Mouse (Mus musculus): Measurements from ENCODE around the gene Nckap5.
A peak's percentile ranks its signal among the peaks of the same experiment; 100 is the strongest.
"Not testable (repeated sequence)": the region's sequence is repeated elsewhere in the genome, so short reads cannot be mapped to it uniquely, and the experiment has no call there.

The Nckap5 gene

GRCm38 (mm10) chr1:126183751-126184150 lies 646.8 kb downstream of the Nckap5 start:
- no peak for DNase-seq (ENCODE audit: low spot score in 2 of 2)

DNA sequence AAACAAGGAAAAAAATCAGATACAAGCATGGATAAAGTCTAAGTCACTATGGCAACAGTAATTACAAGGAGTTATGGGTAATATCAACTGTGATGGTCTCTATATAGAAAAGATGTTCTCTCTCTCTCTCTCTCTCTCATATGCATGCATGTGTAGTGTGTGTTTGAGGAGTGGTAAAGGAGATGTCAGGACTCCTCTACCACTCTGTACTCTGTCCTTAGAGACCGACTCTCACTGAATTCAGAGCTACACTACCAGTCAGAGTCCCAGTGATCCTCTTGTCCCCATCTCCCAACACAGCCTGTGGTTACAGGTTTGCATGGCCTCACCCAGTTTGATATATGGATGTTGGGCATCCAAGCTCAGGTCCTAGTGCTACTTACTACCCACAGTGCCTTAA lies 662.0 kb downstream of the Nckap5 start:
- no peak for DNase-seq (ENCODE audit: low spot score in 2 of 2)

DNA sequence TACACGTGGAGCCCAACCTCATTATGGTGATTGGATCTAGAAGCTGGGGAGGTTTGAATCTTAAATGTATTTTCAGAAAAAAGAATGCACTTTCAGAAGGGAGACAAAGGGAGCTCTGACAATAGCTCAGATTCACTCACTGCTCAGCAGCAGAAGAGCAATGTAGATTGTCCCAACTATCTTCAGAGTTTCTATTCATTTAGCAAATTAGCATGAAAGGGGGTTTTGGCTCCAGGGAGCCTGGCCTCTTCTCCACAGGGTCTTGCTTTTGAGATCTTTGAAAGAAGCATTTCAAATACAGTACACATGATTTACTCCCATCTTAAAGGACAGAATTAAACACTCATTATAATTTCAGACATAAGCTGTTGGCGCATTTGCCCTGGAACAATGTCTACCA lies 662.5 kb downstream of the Nckap5 start:
- DNase-seq (ENCODE audit: low spot score in 2 of 2), result no peak

DNA sequence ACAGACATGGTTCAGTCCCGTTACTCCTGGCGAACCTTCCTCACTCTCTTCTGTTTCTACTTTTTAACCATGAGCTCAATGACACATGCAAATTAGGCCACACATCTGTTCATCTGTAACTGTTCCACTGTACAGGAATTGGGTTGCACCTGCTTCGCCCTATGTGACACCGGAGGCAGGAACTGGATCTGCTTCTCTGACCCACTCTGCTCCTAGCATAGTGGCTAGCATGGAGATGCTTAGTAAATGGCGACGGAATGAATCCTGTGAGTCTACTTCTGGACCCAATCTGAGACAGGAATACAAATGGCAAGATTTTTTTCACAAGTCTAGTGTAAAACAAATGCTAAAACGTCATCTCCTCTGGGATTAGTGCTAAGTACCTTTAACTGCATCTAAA lies 663.1 kb downstream of the Nckap5 start:
- DNase-seq (ENCODE audit: low spot score in 2 of 2), result no peak

- DNase-seq (ENCODE audit: low spot score in 2 of 2), result no peak
Observed at GRCm38 (mm10) chr1:126159287-126159686, 671.3 kb downstream of the Nckap5 start.

DNA sequence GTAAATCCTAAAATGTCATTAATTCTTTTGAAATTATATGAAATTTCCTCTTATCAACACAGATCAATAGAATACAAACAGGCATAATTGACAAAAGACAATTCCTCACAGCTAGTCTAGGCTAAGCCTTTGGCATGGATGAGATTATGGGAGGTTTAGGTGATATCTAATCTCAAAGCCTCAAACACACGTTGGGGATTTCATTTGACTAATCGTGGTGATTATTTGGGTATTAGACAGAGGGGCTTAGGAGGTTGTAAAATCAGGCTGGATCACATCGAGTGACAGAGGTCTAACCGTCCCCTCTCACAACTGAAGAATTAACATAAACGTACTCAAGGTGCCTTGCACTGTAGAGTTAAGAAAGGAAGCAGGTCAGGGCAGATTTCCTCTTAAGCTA lies 674.8 kb downstream of the Nckap5 start:
- DNase-seq (ENCODE audit: low spot score in 2 of 2), result no peak

- peak; percentile 71 to 77 for DNase-seq (ENCODE audit: low spot score in 2 of 2)
Observed at GRCm38 (mm10) chr1:126153516-126154234, 676.9 kb downstream of the Nckap5 start.

DNA sequence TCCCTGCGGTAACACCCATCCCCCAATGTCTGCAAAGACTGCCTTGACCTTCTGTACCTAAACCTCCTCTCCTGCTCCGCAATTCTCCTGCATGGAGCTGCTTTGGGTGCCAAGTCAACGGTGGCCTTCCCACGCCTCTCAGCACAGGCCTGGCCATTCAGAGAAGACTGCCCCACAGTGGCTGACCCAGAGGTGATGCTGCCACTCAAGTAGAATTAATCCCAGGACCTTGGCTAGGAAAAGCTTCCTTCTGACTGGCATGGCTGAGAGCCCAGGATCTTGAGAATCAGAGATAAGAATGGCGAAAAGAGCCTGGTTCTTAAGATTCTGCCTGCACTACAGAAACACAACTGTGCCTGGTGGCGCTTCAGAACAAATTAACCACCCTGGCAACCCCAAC lies 678.4 kb downstream of the Nckap5 start:
- peak; percentile 13 to 18 for DNase-seq (ENCODE audit: low spot score in 2 of 2)

DNA sequence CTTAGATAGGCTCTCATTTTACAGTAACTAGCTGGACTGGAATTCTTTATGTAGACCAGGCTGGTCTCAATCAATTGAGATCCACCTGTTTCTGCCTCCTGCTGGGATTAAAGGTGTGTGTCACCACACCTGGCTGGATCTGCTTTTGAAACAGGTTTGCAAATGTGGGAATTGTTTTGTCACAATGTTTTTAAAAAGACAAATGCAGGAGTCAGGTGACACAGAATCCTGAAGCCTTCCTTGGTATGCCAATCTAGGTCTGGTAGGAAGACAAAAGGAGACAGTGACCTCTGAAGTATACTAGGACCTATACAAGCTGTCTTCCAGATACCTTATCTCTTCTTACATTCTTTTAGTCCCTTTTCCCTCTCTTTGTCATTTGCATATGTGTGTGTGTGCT lies 680.6 kb downstream of the Nckap5 start:
- no peak for DNase-seq (ENCODE audit: low spot score in 2 of 2)

- no peak for DNase-seq (ENCODE audit: low spot score in 2 of 2)
Observed at GRCm38 (mm10) chr1:126135717-126136116, 694.9 kb downstream of the Nckap5 start.

GRCm38 (mm10) chr1:126132316-126132715 lies 698.3 kb downstream of the Nckap5 start:
- DNase-seq (ENCODE audit: low spot score in 2 of 2), result no peak

- DNase-seq (ENCODE audit: low spot score in 2 of 2), result no peak
Observed at GRCm38 (mm10) chr1:126129129-126129528, 701.5 kb downstream of the Nckap5 start.

DNA sequence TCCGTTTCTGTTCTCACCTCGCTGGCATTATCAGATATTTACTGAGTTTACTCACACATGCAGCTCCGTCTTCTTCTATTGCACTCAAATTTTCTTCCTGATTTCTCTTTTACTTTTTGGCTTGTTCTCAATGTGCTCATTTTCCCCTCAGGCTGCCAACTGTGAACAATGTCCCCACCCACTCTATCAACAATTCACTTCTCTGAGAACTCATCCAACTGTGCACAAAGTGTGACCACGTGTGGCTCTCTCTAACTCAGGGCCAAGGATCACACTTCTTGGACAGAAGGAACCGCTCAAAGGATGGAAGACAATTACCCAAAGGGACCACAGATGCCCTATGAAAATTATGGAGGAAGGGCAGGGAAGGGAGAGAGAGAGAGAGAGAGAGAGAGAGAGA lies 707.5 kb downstream of the Nckap5 start:
- no peak for DNase-seq (ENCODE audit: low spot score in 2 of 2)

- no peak for DNase-seq (ENCODE audit: low spot score in 2 of 2)
Observed at GRCm38 (mm10) chr1:126120506-126120905, 710.1 kb downstream of the Nckap5 start.

DNA sequence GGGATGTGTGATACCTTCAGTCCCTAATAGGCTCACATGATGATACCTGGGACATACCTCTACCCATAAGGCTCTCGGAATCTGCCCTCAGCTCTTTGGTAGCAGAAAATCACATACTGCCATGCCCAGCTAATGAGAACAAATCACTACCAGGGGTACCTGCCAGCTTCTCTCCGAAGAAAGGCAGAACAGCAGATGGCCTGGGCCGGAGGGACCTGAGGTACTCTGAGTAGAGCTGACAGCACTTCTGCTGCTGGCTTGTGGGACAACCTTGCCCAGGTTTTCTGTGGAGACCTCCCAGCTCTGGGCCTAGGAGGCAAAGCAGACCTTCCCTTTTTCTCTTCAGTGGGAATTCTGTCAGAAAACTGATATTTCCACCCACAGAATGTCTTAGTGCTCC lies 714.6 kb downstream of the Nckap5 start:
- DNase-seq (ENCODE audit: low spot score in 2 of 2), result no peak

GRCm38 (mm10) chr1:126105673-126106256 lies 724.8 kb downstream of the Nckap5 start:
- no peak for DNase-seq (ENCODE audit: low spot score in 2 of 2)

GRCm38 (mm10) chr1:126094346-126094745 lies 736.3 kb downstream of the Nckap5 start:
- DNase-seq (ENCODE audit: low spot score in 2 of 2), result no peak

- not testable (repeated sequence) for DNase-seq (ENCODE audit: low spot score in 2 of 2)
Observed at GRCm38 (mm10) chr1:126091979-126092378, 738.6 kb downstream of the Nckap5 start.

DNA sequence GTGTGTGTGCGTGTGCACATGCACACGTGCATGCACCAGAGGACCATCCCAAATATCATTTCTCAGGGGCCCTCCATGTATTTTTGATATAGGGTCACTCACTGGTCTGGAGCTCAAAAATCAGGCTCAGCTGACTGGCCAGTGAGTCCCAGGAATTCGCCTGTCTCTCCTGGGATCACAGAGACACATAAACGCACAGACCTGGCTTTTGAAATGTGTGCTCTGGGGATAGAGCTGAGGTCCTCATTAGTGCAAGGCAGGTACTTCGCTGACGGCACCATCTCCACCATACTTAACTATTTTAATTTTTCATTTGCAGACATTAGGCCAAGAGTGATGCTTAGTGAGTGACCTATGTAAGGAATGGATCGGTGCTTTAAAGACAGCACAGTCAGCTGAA lies 743.4 kb downstream of the Nckap5 start:
- DNase-seq (ENCODE audit: low spot score in 2 of 2), result no peak

- DNase-seq (ENCODE audit: low spot score in 2 of 2), result no peak
Observed at GRCm38 (mm10) chr1:126076312-126076711, 754.3 kb downstream of the Nckap5 start.

GRCm38 (mm10) chr1:126070861-126071260 lies 759.7 kb downstream of the Nckap5 start:
- DNase-seq (ENCODE audit: low spot score in 2 of 2), result no peak

DNA sequence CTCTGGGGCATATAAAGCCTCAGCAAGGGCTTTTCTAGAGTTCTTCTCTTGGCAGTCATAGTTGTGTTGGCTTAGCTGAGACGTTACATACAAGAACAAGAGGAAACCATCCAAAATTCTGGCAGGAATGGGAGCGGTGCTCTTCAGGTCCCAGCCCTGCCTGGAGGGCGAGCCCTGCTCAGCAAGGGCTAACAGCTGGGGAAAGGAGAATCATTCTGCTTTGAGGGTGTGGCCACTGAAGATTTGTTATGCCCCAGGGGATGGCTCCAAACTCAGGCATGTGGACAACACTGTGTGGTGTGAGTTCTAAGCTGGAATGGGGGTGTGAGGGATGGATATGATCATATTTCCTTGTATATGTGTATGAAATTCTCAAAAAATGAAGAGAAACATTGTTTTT lies 779.1 kb downstream of the Nckap5 start:
- DNase-seq (ENCODE audit: low spot score in 2 of 2), result no peak

DNA sequence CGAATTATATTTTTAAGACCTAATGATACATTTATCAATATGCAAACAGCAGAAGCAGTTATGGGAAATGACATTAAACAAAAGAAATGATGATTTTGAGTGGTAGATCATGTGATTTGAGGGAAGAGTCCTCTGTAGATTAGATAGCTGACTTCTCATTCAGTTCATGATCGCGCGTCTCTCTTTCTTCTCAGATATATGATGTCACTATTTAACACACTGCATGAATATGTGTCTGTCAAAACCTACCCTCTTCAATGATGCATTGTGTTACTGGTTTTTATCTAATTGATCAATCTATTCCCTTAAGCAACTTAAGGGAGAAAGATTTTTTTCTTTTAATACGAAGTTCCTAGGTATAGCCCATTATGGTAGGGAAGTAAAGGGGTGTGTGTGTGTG lies 787.7 kb downstream of the Nckap5 start:
- DNase-seq (ENCODE audit: low spot score in 2 of 2), result no peak

- DNase-seq (ENCODE audit: low spot score in 2 of 2), result no peak
Observed at GRCm38 (mm10) chr1:126027536-126027935, 803.1 kb downstream of the Nckap5 start.
